Mouse (Mus musculus) spleen, adult 2 months (tissue): ENCODE data around the gene Sct.

ENCODE experiments used
- CTCF ChIP-seq: fragments of 200-500 bp; IDR thresholded peaks from 2 replicates; pipeline ENCODE4 v1.5.1; 2011; ENCODE audit warnings: mild to moderate bottlenecking, inconsistent platforms; ENCODE audit not compliant: insufficient read depth, insufficient read length, insufficient replicate concordance; ENCODE audit errors: extremely low read depth
- POLR2A ChIP-seq: fragments of 200-500 bp; IDR thresholded peaks from 2 replicates; pipeline ENCODE4 v1.6.1; 2011; ENCODE audit warnings: low read depth, low read length, inconsistent platforms

- TF ChIP-seq POLR2A (no peak), CTCF (no peak)
Measured at GRCm38 (mm10) chr7:141314416-141314815, 35.5 kb upstream of the Sct start.
